In genomic region chr5:115193226-115193625, GRCm38 (mm10) we compare ENCODE assay signal across 8 mouse cellular contexts. TPM values are rescaled to one million over a fixed set of nuclear protein-coding genes. Genes with fewer than 3 reads are reported as not detected.
A peak's percentile ranks its signal among the peaks of the same experiment; 100 is the strongest.
DNase-seq lines count a peak whose midpoint lies in the region; ATAC-seq and TF ChIP-seq lines count a peak whose summit lies in the region.

No protein-coding gene starts in this region.

- no peak for TF ChIP-seq CTCF in forebrain, postnatal 0 days (IDR thresholded peaks at IDR 0.05; ENCODE audit: low read depth)
- TF ChIP-seq CTCF in liver, adult 2 months (IDR thresholded peaks at IDR 0.05; ENCODE audit: low read depth, low read length): no peak

- H3K79me2 ChIP-seq in liver, adult 2 months (ENCODE audit: control insufficient read depth, insufficient read depth, low read length): no peaks in the 10 kb centered on the region

- no peak overlapping the region for H3K27ac ChIP-seq in brown adipose tissue, adult 24 weeks (replicated peaks; ENCODE audit: low read depth, low read length)
- no peak overlapping the region for H3K27ac ChIP-seq in forebrain, postnatal 0 days (ENCODE audit: low read depth, low read length)
- H3K27ac ChIP-seq in hindbrain, embryonic 16.5 days (ENCODE audit: low read depth, low read length): peak overlapping the region; percentile 61; the same call in 1 of the 2 replicates
- no peak overlapping the region for H3K27ac ChIP-seq in liver, adult 2 months (replicated peaks; ENCODE audit: insufficient read depth, low read depth, low read length)
- no peak overlapping the region for H3K27ac ChIP-seq in midbrain, embryonic 16.5 days (ENCODE audit: low read length)
- H3K27ac ChIP-seq in stomach, embryonic 15.5 days: no peak overlapping the region

- TF ChIP-seq POLR2A in liver, adult 2 months (IDR thresholded peaks at IDR 0.05; ENCODE audit: extremely low read depth, insufficient read depth, low read length): no peak

- H3K9ac ChIP-seq in forebrain, postnatal 0 days: peak overlapping the region; percentile 70
- H3K9ac ChIP-seq in hindbrain, embryonic 16.5 days (ENCODE audit: low read depth, low read length): peak overlapping the region; percentile 81
- no peak overlapping the region for H3K9ac ChIP-seq in liver, adult 2 months (ENCODE audit: low read depth, low read length)
- H3K9ac ChIP-seq in midbrain, embryonic 16.5 days (ENCODE audit: low read depth, low read length): peak overlapping the region; percentile 78
- H3K9ac ChIP-seq in stomach, embryonic 15.5 days: no peak overlapping the region

- peaks cover 6% of the 10 kb centered on the region for H3K4me1 ChIP-seq in brown adipose tissue, adult 24 weeks (ENCODE audit: control insufficient read depth, insufficient read depth, insufficient read length, low read length)
- peaks cover 10% of the 10 kb centered on the region for H3K4me1 ChIP-seq in forebrain, postnatal 0 days (ENCODE audit: insufficient read depth)
- H3K4me1 ChIP-seq in hindbrain, embryonic 16.5 days (ENCODE audit: control insufficient read depth, insufficient read depth, low read depth, low read length): peaks cover 28% of the 10 kb centered on the region
- H3K4me1 ChIP-seq in liver, adult 2 months (ENCODE audit: control insufficient read depth, insufficient read depth, low read length): peaks cover 7% of the 10 kb centered on the region; the same call in 1 of the 2 replicates
- H3K4me1 ChIP-seq in midbrain, embryonic 16.5 days (ENCODE audit: control insufficient read depth, insufficient read depth, low read length): peaks cover 17% of the 10 kb centered on the region
- peaks cover 25% of the 10 kb centered on the region for H3K4me1 ChIP-seq in stomach, embryonic 15.5 days

- no peaks in the 10 kb centered on the region for H3K27me3 ChIP-seq in forebrain, postnatal 0 days (ENCODE audit: insufficient read depth, low read length)
- H3K27me3 ChIP-seq in hindbrain, embryonic 16.5 days (replicated peaks; ENCODE audit: control insufficient read depth, insufficient read depth, low read length): peaks cover 20% of the 10 kb centered on the region
- H3K27me3 ChIP-seq in liver, adult 2 months (ENCODE audit: control insufficient read depth, insufficient read depth, low read length): peaks cover 31% of the 10 kb centered on the region; the same call in 1 of the 2 replicates
- H3K27me3 ChIP-seq in midbrain, embryonic 16.5 days (ENCODE audit: control insufficient read depth, insufficient read depth, low read depth, low read length): peaks cover 18% of the 10 kb centered on the region
- peaks cover 60% of the 10 kb centered on the region for H3K27me3 ChIP-seq in stomach, embryonic 15.5 days (replicated peaks)

- H3K36me3 ChIP-seq in forebrain, postnatal 0 days (ENCODE audit: insufficient read depth): no peaks in the 10 kb centered on the region
- H3K36me3 ChIP-seq in hindbrain, embryonic 16.5 days (ENCODE audit: control insufficient read depth, insufficient read depth, low read length): no peaks in the 10 kb centered on the region
- no peaks in the 10 kb centered on the region for H3K36me3 ChIP-seq in liver, adult 2 months (ENCODE audit: control insufficient read depth, insufficient read depth, low read length)
- H3K36me3 ChIP-seq in midbrain, embryonic 16.5 days (ENCODE audit: control insufficient read depth, insufficient read depth, low read length): no peaks in the 10 kb centered on the region
- H3K36me3 ChIP-seq in stomach, embryonic 15.5 days: no peaks in the 10 kb centered on the region

- peak; percentile 20 for DNase-seq in NIH3T3 (ENCODE audit: low read depth)
- no peak for DNase-seq in forebrain, postnatal 0 days
- DNase-seq in liver, adult 2 months (ENCODE audit: extremely low read depth, low read depth, low spot score): peak; percentile 16
- DNase-seq in left cerebral cortex, adult 11 months (ENCODE audit: low spot score): no peak

- H3K9me3 ChIP-seq in forebrain, postnatal 0 days (ENCODE audit: low read length): no peaks in the 10 kb centered on the region
- no peaks in the 10 kb centered on the region for H3K9me3 ChIP-seq in hindbrain, embryonic 16.5 days (ENCODE audit: control insufficient read depth, low read length)
- no peaks in the 10 kb centered on the region for H3K9me3 ChIP-seq in midbrain, embryonic 16.5 days (replicated peaks; ENCODE audit: control insufficient read depth, low read length, poor library complexity, severe bottlenecking)
- no peaks in the 10 kb centered on the region for H3K9me3 ChIP-seq in stomach, embryonic 15.5 days

- H3K4me2 ChIP-seq in forebrain, postnatal 0 days (ENCODE audit: low read depth): peak overlapping the region; percentile 99
- H3K4me2 ChIP-seq in hindbrain, embryonic 16.5 days (ENCODE audit: low read length): peak overlapping the region; percentile 99
- H3K4me2 ChIP-seq in midbrain, embryonic 16.5 days (ENCODE audit: low read length): peak overlapping the region; percentile 99
- H3K4me2 ChIP-seq in stomach, embryonic 15.5 days: peak overlapping the region; percentile 100

- 0 out of 2 replicates have a peak, but pooled peaks have one; percentile 14 for ATAC-seq in forebrain, postnatal 0 days
- ATAC-seq in hindbrain, embryonic 16.5 days: peak; percentile 13; the same call in 1 of the 2 replicates
- peak; percentile 16; the same call in 1 of the 2 replicates for ATAC-seq in midbrain, embryonic 16.5 days
- no peak for ATAC-seq in stomach, embryonic 15.5 days (ENCODE audit: insufficient read depth, low FRiP score, low read depth)

- peak overlapping the region; percentile 40 for H3K4me3 ChIP-seq in brown adipose tissue, adult 24 weeks (ENCODE audit: insufficient read depth, low read depth, low read length)
- peak overlapping the region; percentile 68 for H3K4me3 ChIP-seq in forebrain, postnatal 0 days (ENCODE audit: low read depth, low read length)
- peak overlapping the region; percentile 66 for H3K4me3 ChIP-seq in hindbrain, embryonic 16.5 days (ENCODE audit: low read length)
- peak overlapping the region; percentile 21; the same call in 1 of the 2 replicates for H3K4me3 ChIP-seq in liver, adult 2 months (ENCODE audit: insufficient read depth, low read depth, low read length)
- H3K4me3 ChIP-seq in midbrain, embryonic 16.5 days (ENCODE audit: low read depth, low read length): peak overlapping the region; percentile 60
- peak overlapping the region; percentile 54 for H3K4me3 ChIP-seq in stomach, embryonic 15.5 days (replicated peaks)

- WGBS in forebrain, postnatal 0 days: 4% methylated on average over 27 of the region's 34 CpGs
- 0% methylated on average over 32 of the region's 34 CpGs for WGBS in hindbrain, embryonic 16.5 days
- WGBS in liver, adult 2 months: under 1% methylated on average over 34 of the region's 34 CpGs
- under 1% methylated on average over 31 of the region's 34 CpGs for WGBS in midbrain, embryonic 16.5 days
- 1% methylated on average over 24 of the region's 34 CpGs for WGBS in stomach, embryonic 15.5 days

RNA-seq across cellular contexts. Expression of gene Cabp1, which starts 1.0 kb away (rescaled TPM):
- polyA plus RNA-seq in brown adipose tissue, adult 24 weeks (2012; ENCODE audit: insufficient read depth, insufficient read length, missing spikeins): 1.0 and 1.3 TPM in 2 replicates
- 28.1 and 31.5 TPM in 2 replicates for total RNA-seq in forebrain, postnatal 0 days (2014; rRNA removed)
- polyA plus RNA-seq in forebrain, postnatal 0 days (2015; fragmentation: Nextera tagmentation; extraction: Ambion mirVana): 12.6 and 19.4 TPM in 2 replicates
- 6.5 and 11.6 TPM in 2 replicates for polyA plus RNA-seq in hindbrain, embryonic 16.5 days (2015; fragmentation: Nextera tagmentation; extraction: Ambion mirVana)
- 0.09 TPM in 1 of 2 replicates, not detected in the other for total RNA-seq in liver, adult 2 months (2014; rRNA removed)
- polyA plus RNA-seq in liver, adult 2 months (2012; rRNA removed): 0.07 and 0.21 TPM in 2 replicates
- polyA plus RNA-seq in midbrain, embryonic 16.5 days (2015; fragmentation: Nextera tagmentation; extraction: Ambion mirVana): 5.2 and 5.3 TPM in 2 replicates
- polyA plus RNA-seq in stomach, embryonic 15.5 days (2015; fragmentation: Nextera tagmentation; extraction: Ambion mirVana): 1.5 and 1.6 TPM in 2 replicates

RNA-seq across cellular contexts. Expression of gene Mlec, which starts 35.2 kb away (rescaled TPM):
- 49.5 and 76.9 TPM in 2 replicates for polyA plus RNA-seq in brown adipose tissue, adult 24 weeks (2012; ENCODE audit: insufficient read depth, insufficient read length, missing spikeins)
- total RNA-seq in forebrain, postnatal 0 days (2014; rRNA removed): 49.9 and 58.6 TPM in 2 replicates
- polyA plus RNA-seq in forebrain, postnatal 0 days (2015; fragmentation: Nextera tagmentation; extraction: Ambion mirVana): 8.4 and 15.7 TPM in 2 replicates
- 23.8 and 31.5 TPM in 2 replicates for polyA plus RNA-seq in hindbrain, embryonic 16.5 days (2015; fragmentation: Nextera tagmentation; extraction: Ambion mirVana)
- total RNA-seq in liver, adult 2 months (2014; rRNA removed): 33.7 and 44.7 TPM in 2 replicates
- polyA plus RNA-seq in liver, adult 2 months (2012; rRNA removed): 40.8 and 41.8 TPM in 2 replicates
- polyA plus RNA-seq in midbrain, embryonic 16.5 days (2015; fragmentation: Nextera tagmentation; extraction: Ambion mirVana): 22.9 and 25.4 TPM in 2 replicates
- polyA plus RNA-seq in stomach, embryonic 15.5 days (2015; fragmentation: Nextera tagmentation; extraction: Ambion mirVana): 89.3 and 101 TPM in 2 replicates

RNA-seq across cellular contexts. Expression of gene Pop5, which starts 42.4 kb away (rescaled TPM):
- polyA plus RNA-seq in brown adipose tissue, adult 24 weeks (2012; ENCODE audit: insufficient read depth, insufficient read length, missing spikeins): 187 and 188 TPM in 2 replicates
- 32.8 and 40.8 TPM in 2 replicates for total RNA-seq in forebrain, postnatal 0 days (2014; rRNA removed)
- 85.9 and 96.6 TPM in 2 replicates for polyA plus RNA-seq in forebrain, postnatal 0 days (2015; fragmentation: Nextera tagmentation; extraction: Ambion mirVana)
- polyA plus RNA-seq in hindbrain, embryonic 16.5 days (2015; fragmentation: Nextera tagmentation; extraction: Ambion mirVana): 106 and 107 TPM in 2 replicates
- total RNA-seq in liver, adult 2 months (2014; rRNA removed): 56.2 and 59.2 TPM in 2 replicates
- 70.3 and 91.0 TPM in 2 replicates for polyA plus RNA-seq in liver, adult 2 months (2012; rRNA removed)
- polyA plus RNA-seq in midbrain, embryonic 16.5 days (2015; fragmentation: Nextera tagmentation; extraction: Ambion mirVana): 86.1 and 92.8 TPM in 2 replicates
- polyA plus RNA-seq in stomach, embryonic 15.5 days (2015; fragmentation: Nextera tagmentation; extraction: Ambion mirVana): 106 and 116 TPM in 2 replicates

RNA-seq across cellular contexts. Expression of gene Unc119b, which starts 58.5 kb away (rescaled TPM):
- 9.4 and 11.0 TPM in 2 replicates for polyA plus RNA-seq in brown adipose tissue, adult 24 weeks (2012; ENCODE audit: insufficient read depth, insufficient read length, missing spikeins)
- 24.7 and 27.2 TPM in 2 replicates for total RNA-seq in forebrain, postnatal 0 days (2014; rRNA removed)
- 17.4 and 20.3 TPM in 2 replicates for polyA plus RNA-seq in forebrain, postnatal 0 days (2015; fragmentation: Nextera tagmentation; extraction: Ambion mirVana)
- polyA plus RNA-seq in hindbrain, embryonic 16.5 days (2015; fragmentation: Nextera tagmentation; extraction: Ambion mirVana): 31.5 and 36.8 TPM in 2 replicates
- 12.5 and 17.3 TPM in 2 replicates for total RNA-seq in liver, adult 2 months (2014; rRNA removed)
- polyA plus RNA-seq in liver, adult 2 months (2012; rRNA removed): 29.4 and 32.0 TPM in 2 replicates
- polyA plus RNA-seq in midbrain, embryonic 16.5 days (2015; fragmentation: Nextera tagmentation; extraction: Ambion mirVana): 27.7 and 30.5 TPM in 2 replicates
- 26.6 and 29.7 TPM in 2 replicates for polyA plus RNA-seq in stomach, embryonic 15.5 days (2015; fragmentation: Nextera tagmentation; extraction: Ambion mirVana)

Comparison
In these comparisons a context has a peak if more than half of its experiments do, and no peak if none do; other contexts are left out.
1. DNase-seq: peak in NIH3T3 (single experiment) and liver, adult 2 months (single experiment); none in forebrain, postnatal 0 days (single experiment) and left cerebral cortex, adult 11 months (single experiment).
2. H3K9ac ChIP-seq: peak in forebrain, postnatal 0 days (single experiment), hindbrain, embryonic 16.5 days (single experiment) and midbrain, embryonic 16.5 days (single experiment); none in liver, adult 2 months (single experiment) and stomach, embryonic 15.5 days (single experiment).
3. Peak in every context shown above with its lines, with median percentiles within 50 percentile points of each other: H3K4me3 ChIP-seq and H3K4me2 ChIP-seq.